Mouse (Mus musculus): ENCODE results near the gene Actg2. TPM values are rescaled to one million over a fixed set of nuclear protein-coding genes. Genes with fewer than 3 reads are reported as not detected.

Actg2 gene
- total and polyA plus RNA-seq, 3 experiments, result 0.93 to 23.8 (median 2.3) TPM

GRCm38 (mm10) chr6:83575609-83576008, 39.5 kb upstream of the Actg2 start:
- Histone ChIP-seq H3K27ac (no peak overlapping the region), H3K27me3 (ENCODE audit: control insufficient read depth, insufficient read depth, low read length) (no peaks in the 10 kb centered on the region), H3K4me1 (ENCODE audit: control insufficient read depth, insufficient read depth, low read length) (no peaks in the 10 kb centered on the region; the same call in 1 of the 2 replicates), H3K36me3 (ENCODE audit: control insufficient read depth, insufficient read depth, low read length) (no peaks in the 10 kb centered on the region), H3K79me2 (replicated peaks; ENCODE audit: control insufficient read depth, insufficient read depth, low read length) (no peaks in the 10 kb centered on the region), H3K9ac (ENCODE audit: low read depth, low read length) (no peak overlapping the region), H3K4me3 (no peak overlapping the region)
- TF ChIP-seq EP300 (IDR thresholded peaks at IDR 0.05; ENCODE audit: insufficient read depth, low read depth, low read length), result no peak
- TF ChIP-seq POLR2A (IDR thresholded peaks at IDR 0.05; ENCODE audit: insufficient read depth, low read depth, low read length), result no peak
- no peak for TF ChIP-seq CTCF (IDR thresholded peaks at IDR 0.05)
- DNase-seq, result no peak
- WGBS, result 80% methylated on average over 4 of the region's 4 CpGs
- intact Hi-C loops (cut with DNase I), result no loop called here

GRCm38 (mm10) chr6:83572671-83573070, 36.6 kb upstream of the Actg2 start, which contains the start of gene Stambp:
Gene Stambp, minus strand, starts transcription at chr6:83572729.
- WGBS, result 1% methylated on average over 10 of the region's 11 CpGs
- H3K27me3 ChIP-seq (ENCODE audit: control insufficient read depth, insufficient read depth, low read length), result no peaks in the 10 kb centered on the region
- peak within 1 kb of the TSS; percentile 94 for H3K4me3 ChIP-seq
- TF ChIP-seq CTCF (IDR thresholded peaks at IDR 0.05), result no peak
- no peak for TF ChIP-seq EP300 (IDR thresholded peaks at IDR 0.05; ENCODE audit: insufficient read depth, low read depth, low read length)
- TF ChIP-seq POLR2A (IDR thresholded peaks at IDR 0.05; ENCODE audit: insufficient read depth, low read depth, low read length), result no peak
- no peaks in the 10 kb centered on the region; the same call in 1 of the 2 replicates for H3K79me2 ChIP-seq (replicated peaks; ENCODE audit: control insufficient read depth, insufficient read depth, low read length)
- no peaks in the 10 kb centered on the region; the same call in 1 of the 2 replicates for H3K4me1 ChIP-seq (ENCODE audit: control insufficient read depth, insufficient read depth, low read length)
- DNase-seq, result peak; percentile 7 to 37
- H3K36me3 ChIP-seq (ENCODE audit: control insufficient read depth, insufficient read depth, low read length), result no peaks in the 10 kb centered on the region
- peak within 1 kb of the TSS; percentile 80 for H3K27ac ChIP-seq
- H3K9ac ChIP-seq (ENCODE audit: low read depth, low read length), result peak within 1 kb of the TSS; percentile 83
- intact Hi-C loops (cut with DNase I), result loop anchor here (5.0 kb wide), 1 partner anchor 225 kb away; the partner anchor contains the start of gene Bola3

GRCm38 (mm10) chr6:83571840-83572667, 36.0 kb upstream of the Actg2 start:
- peak; percentile 90 to 91 for DNase-seq
- WGBS, result 3% methylated on average over 37 of the region's 37 CpGs
- Histone ChIP-seq H3K36me3 (ENCODE audit: control insufficient read depth, insufficient read depth, low read length) (no peaks in the 10 kb centered on the region), H3K4me3 (peak overlapping the region; percentile 94), H3K27ac (peak overlapping the region; percentile 80), H3K27me3 (ENCODE audit: control insufficient read depth, insufficient read depth, low read length) (no peaks in the 10 kb centered on the region), H3K79me2 (replicated peaks; ENCODE audit: control insufficient read depth, insufficient read depth, low read length) (no peaks in the 10 kb centered on the region; the same call in 1 of the 2 replicates), H3K9ac (ENCODE audit: low read depth, low read length) (peak overlapping the region; percentile 83), H3K4me1 (ENCODE audit: control insufficient read depth, insufficient read depth, low read length) (no peaks in the 10 kb centered on the region; the same call in 1 of the 2 replicates)
- TF ChIP-seq POLR2A (IDR thresholded peaks at IDR 0.05; ENCODE audit: insufficient read depth, low read depth, low read length), result no peak; the same call in 1 of the 2 replicates
- TF ChIP-seq EP300 (IDR thresholded peaks at IDR 0.05; ENCODE audit: insufficient read depth, low read depth, low read length), result 0 out of 2 replicates have a peak, but pooled peaks have one; percentile 12
- intact Hi-C loops (cut with DNase I), result loop anchor here (5.0 kb wide), 1 partner anchor 225 kb away; the partner anchor contains the start of gene Bola3

GRCm38 (mm10) chr6:83568901-83569862, 33.1 kb upstream of the Actg2 start:
- H3K4me3 ChIP-seq, result no peak overlapping the region
- no peaks in the 10 kb centered on the region; the same call in 1 of the 2 replicates for H3K4me1 ChIP-seq (ENCODE audit: control insufficient read depth, insufficient read depth, low read length)
- H3K27me3 ChIP-seq (ENCODE audit: control insufficient read depth, insufficient read depth, low read length), result no peaks in the 10 kb centered on the region
- intact Hi-C loops (cut with DNase I), result no loop called here
- TF ChIP-seq CTCF (IDR thresholded peaks at IDR 0.05) (0 out of 2 replicates have a peak, but pooled peaks have one; percentile 25), EP300 (IDR thresholded peaks at IDR 0.05; ENCODE audit: insufficient read depth, low read depth, low read length) (no peak)
- DNase-seq, result no peak
- WGBS, result 72% methylated on average over 20 of the region's 20 CpGs
- no peak overlapping the region for H3K27ac ChIP-seq
- H3K36me3 ChIP-seq (ENCODE audit: control insufficient read depth, insufficient read depth, low read length), result no peaks in the 10 kb centered on the region
- H3K79me2 ChIP-seq (replicated peaks; ENCODE audit: control insufficient read depth, insufficient read depth, low read length), result no peaks in the 10 kb centered on the region; the same call in 1 of the 2 replicates
- no peak overlapping the region for H3K9ac ChIP-seq (ENCODE audit: low read depth, low read length)

GRCm38 (mm10) chr6:83555972-83556371, 19.9 kb upstream of the Actg2 start:
- H3K9ac ChIP-seq (ENCODE audit: low read depth, low read length), result no peak overlapping the region

More at GRCm38 (mm10) chr6:83555972-83556371, 19.9 kb upstream of the Actg2 start:
- H3K4me1 ChIP-seq (ENCODE audit: control insufficient read depth, insufficient read depth, low read length), result peaks cover 1% of the 10 kb centered on the region; the same call in 1 of the 2 replicates
- 33% methylated on average over 6 of the region's 6 CpGs for WGBS
- H3K4me3 ChIP-seq, result no peak overlapping the region
- H3K27ac ChIP-seq, result no peak overlapping the region
- TF ChIP-seq EP300 (IDR thresholded peaks at IDR 0.05; ENCODE audit: insufficient read depth, low read depth, low read length), result no peak
- TF ChIP-seq POLR2A (IDR thresholded peaks at IDR 0.05; ENCODE audit: insufficient read depth, low read depth, low read length), result no peak
- TF ChIP-seq CTCF (IDR thresholded peaks at IDR 0.05), result no peak
- DNase-seq, result no peak
- intact Hi-C loops (cut with DNase I), result no loop called here
- no peaks in the 10 kb centered on the region for H3K79me2 ChIP-seq (replicated peaks; ENCODE audit: control insufficient read depth, insufficient read depth, low read length)
- no peaks in the 10 kb centered on the region for H3K27me3 ChIP-seq (ENCODE audit: control insufficient read depth, insufficient read depth, low read length)
- peaks cover 9% of the 10 kb centered on the region for H3K36me3 ChIP-seq (ENCODE audit: control insufficient read depth, insufficient read depth, low read length)

Data from heart, adult 2 months (tissue).